Mouse (Mus musculus): ENCODE measurements around the gene Olfr871.

DNA sequence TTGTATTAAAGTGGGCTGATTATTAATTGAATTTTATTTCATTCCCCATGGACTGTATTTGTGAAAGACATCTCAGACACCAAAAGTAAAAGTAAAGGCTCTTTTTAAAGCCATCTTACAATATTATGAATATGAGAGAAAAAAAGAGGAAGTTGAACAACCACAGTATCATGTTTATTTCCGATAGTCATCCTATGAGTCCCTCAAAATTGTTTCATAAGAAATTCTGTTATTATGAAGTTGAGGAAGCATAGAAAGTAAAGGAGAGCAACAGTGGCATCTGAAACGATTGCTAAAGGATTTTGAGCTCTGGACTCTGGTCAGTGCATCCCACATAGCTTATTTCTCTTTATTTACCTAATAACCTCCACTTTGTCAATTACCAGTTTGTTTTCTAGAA lies 25.4 kb downstream of the Olfr871 start:
- TF ChIP-seq GATA1 (IDR thresholded peaks at IDR 0.05; ENCODE audit: low read length) (no peak), TAL1 (IDR thresholded peaks at IDR 0.05; ENCODE audit: low read length) (no peak)

Data from erythroblast, embryonic 14.5 days (primary cell).